Mouse (Mus musculus): ENCODE measurements around the gene Ucp2. TPM values are rescaled to one million over a fixed set of nuclear protein-coding genes. Genes with fewer than 3 reads are reported as not detected.

Ucp2 gene
- polyA plus RNA-seq, 1 experiment from 2014 or later: 47.7 TPM

DNA sequence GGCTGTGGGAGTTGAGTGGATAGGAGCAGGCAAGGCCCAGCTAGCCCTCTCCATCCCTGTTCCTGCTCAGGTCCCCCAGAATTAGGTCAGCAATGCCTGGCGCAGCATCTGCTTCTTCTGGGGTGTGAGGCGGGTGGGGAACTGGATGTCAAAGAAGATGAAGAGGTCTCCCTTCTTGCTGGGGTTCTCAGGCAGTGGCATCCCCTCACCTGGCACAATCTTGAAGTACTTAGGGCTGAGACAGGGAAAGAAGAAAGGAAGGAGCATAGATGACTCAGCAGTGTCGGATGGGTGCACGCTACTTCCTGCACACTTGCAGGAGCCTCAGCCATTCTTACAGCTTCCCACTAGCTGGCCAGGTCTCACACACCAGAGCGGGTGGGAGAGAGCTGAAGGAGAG lies 9.9 kb downstream of the Ucp2 start:
- ChIA-PET CTCF (no interaction called here), POLR2A (no interaction called here)
- TF ChIP-seq CTCF (IDR thresholded peaks at IDR 0.05): no peak
- DNase-seq (ENCODE audit: low read depth, low spot score): no peak
- no peaks in the 10 kb centered on the region for H3K27me3 ChIP-seq
- in situ Hi-C loops (cut with MboI; ENCODE audit: low pct_unique_long_range_greater_than_20kb): no loop called here
- no peak for ATAC-seq

DNA sequence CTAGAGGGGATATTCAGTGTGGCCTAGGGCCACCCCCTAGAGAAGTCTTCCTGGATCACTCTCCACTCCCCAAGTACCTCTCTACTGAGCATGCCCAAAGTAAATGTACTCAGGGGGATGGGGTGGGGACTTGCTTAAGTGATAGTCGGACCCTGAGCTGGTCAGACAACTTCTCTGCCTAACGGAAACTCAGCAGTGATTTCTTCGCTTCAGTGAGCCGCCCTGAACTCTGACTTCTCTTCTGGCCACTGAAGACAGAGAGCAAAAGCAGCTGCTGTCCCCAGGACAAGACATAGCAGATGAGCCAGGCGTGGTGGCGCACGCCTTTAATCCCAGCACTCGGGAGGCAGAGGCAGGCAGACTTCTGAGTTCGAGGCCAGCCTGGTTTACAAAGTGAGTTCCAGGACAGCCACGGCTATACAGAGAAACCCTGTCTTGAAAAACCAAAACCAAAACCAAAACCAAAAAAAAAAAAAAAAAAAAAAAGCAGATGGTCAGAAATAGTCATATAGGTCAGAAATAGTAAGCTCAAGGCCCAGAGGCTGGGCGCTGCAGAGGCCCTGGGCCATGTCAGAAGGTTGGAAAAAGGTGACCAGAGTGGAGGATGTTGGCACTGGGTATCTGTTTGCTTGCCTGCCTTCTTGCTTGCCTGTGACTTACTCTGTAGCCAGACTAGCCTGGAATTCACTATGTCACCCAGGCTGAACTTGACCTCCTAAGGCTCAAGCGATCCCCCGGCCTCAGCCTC lies 11.8 kb downstream of the Ucp2 start:
- POLR2A ChIA-PET: no interaction called here
- in situ Hi-C loops (cut with MboI; ENCODE audit: low pct_unique_long_range_greater_than_20kb): no loop called here
- no peak for ATAC-seq
- TF ChIP-seq CTCF (IDR thresholded peaks at IDR 0.05): no peak
- no peak for DNase-seq (ENCODE audit: low read depth, low spot score)
- CTCF ChIA-PET: no interaction called here
- no peaks in the 10 kb centered on the region for H3K27me3 ChIP-seq

DNA sequence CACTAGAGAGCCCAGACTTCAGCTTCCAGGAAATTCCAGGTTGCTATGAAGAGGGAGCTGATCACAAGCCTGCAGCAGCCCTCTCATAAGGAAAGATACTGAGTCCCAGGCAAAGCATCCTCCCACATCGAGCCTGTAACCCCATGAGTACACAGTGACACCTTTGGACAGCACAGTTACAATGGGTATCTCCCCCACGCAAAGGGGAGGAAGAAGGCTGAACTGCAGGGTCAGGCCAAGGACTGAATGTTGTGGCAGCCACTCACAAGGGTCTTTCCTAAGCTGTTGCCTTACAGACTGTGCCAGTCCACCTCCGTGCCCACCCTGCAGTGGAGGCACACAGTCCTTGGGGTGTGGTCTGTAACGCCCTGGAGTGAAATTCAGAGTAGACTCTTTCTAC lies 13.4 kb downstream of the Ucp2 start:
- ATAC-seq: no peak
- in situ Hi-C loops (cut with MboI; ENCODE audit: low pct_unique_long_range_greater_than_20kb): no loop called here

DNA sequence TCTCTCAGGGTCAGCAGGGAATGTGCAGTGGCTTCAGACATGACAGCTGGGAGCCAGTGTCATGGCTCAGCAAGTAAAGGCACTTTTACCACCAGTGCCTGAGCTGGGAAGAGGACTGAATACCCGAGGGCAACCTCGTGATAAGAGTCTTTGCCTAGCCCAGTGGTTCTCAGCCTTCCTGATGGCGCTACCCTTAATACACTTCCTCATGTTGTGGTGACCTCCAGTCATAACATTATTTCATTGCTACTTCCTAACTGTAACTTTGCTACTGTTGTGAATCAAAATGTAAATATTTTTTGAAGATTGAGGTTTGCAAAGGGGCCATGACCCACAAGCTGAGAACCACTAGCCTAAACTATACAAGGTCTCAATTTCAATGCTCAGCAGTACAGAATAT lies 15.5 kb downstream of the Ucp2 start:
- DNase-seq (ENCODE audit: low read depth, low spot score): no peak
- H3K27me3 ChIP-seq: peaks cover 4% of the 10 kb centered on the region
- TF ChIP-seq CTCF (IDR thresholded peaks at IDR 0.05): no peak
- no peak for ATAC-seq
- CTCF ChIA-PET: no interaction called here
- in situ Hi-C loops (cut with MboI; ENCODE audit: low pct_unique_long_range_greater_than_20kb): no loop called here
- POLR2A ChIA-PET: no interaction called here

More for the DNA sequence above, 13.4 kb downstream of the Ucp2 start:
- ChIA-PET CTCF (interaction anchor here (1.0 kb wide), 1 partner anchor 12 kb away, joined by 3 read pairs; no protein-coding TSS in a partner anchor), POLR2A (interaction anchor here (0.7 kb wide), 2 partner anchors 22 to 78 kb away, joined by 3 read pairs; no protein-coding TSS in a partner anchor)
- no peak for TF ChIP-seq CTCF (IDR thresholded peaks at IDR 0.05)
- H3K27me3 ChIP-seq: no peaks in the 10 kb centered on the region
- DNase-seq (ENCODE audit: low read depth, low spot score): no peak

DNA sequence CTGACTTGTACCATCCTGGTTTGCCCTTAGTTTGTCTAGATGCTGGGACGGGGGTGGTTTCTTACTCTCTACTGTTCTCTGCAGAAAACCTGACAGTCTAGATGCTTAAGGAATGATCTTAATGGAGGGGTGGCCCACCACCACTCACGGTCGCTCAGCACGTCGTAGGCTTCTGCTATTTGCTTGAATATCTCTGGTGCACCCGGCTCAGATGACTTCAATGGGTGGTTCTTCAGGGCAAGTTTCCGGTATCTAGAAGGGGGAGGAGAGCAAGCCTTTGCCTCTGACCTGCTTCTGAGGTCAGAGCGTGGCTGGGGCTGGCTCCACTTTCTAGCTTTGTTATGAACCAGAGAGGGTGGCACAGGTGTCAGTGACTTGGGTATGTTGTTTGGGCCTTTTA lies 18.5 kb downstream of the Ucp2 start:
- in situ Hi-C loops (cut with MboI; ENCODE audit: low pct_unique_long_range_greater_than_20kb): no loop called here
- DNase-seq (ENCODE audit: low read depth, low spot score) (no peak), ATAC-seq (no peak)
- CTCF ChIA-PET: interaction anchor here (1.0 kb wide), 1 partner anchor 152 kb away, joined by 3 read pairs; no protein-coding TSS in a partner anchor
- peaks cover 4% of the 10 kb centered on the region for H3K27me3 ChIP-seq
- POLR2A ChIA-PET: no interaction called here
- TF ChIP-seq CTCF (IDR thresholded peaks at IDR 0.05): no peak

DNA sequence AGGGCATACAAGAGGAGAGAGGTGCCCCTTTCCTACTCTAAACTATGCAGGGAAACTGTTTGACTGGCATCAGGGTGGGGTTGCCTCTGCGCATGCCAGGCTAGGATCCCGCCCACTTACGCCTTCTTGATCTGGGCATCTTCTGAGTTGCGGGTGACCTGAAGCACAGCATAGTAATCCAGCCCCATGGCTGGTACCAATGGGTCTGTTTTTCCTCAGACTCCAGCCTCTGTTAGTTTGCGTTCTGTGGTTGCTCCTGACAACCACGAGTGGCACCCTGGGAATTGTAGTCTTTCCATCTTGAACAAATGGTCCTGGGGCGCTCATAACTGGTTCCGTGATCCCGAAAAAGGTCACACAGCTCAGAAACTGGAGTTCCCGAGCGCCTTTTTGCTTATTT lies 21.4 kb downstream of the Ucp2 start, which contains the start of gene Dnajb13:
Gene Dnajb13, minus strand, starts transcription at position 388 of the 400 bp plus-strand sequence.
- ChIA-PET POLR2A (no interaction called here), CTCF (no interaction called here)
- TF ChIP-seq CTCF (IDR thresholded peaks at IDR 0.05): no peak
- DNase-seq (ENCODE audit: low read depth, low spot score): no peak
- H3K27me3 ChIP-seq: peaks cover 7% of the 10 kb centered on the region
- no peak for ATAC-seq
- in situ Hi-C loops (cut with MboI; ENCODE audit: low pct_unique_long_range_greater_than_20kb): no loop called here

DNA sequence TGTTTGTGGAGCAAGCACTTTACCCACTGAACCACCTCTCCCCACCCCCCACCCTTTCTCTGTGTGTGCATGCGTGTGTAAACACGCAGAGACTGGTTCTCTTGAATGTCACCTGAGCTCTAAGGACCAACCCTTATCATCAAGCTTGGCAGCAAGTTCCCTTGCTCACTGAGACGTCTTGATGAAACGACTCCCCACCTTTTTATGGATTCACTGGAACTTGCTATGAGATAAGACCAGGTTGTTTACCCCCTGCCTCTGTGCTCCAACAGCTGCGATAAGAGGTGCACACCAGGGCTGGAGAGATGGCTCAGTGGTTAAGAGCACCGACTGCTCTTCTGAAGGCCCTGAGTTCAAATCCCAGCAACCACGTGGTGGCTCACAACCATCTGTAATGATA lies 27.1 kb downstream of the Ucp2 start:
- ATAC-seq: no peak
- DNase-seq (ENCODE audit: low read depth, low spot score): no peak
- CTCF ChIA-PET: interaction anchor here (0.8 to 1.7 kb wide), 14 partner anchors 10 to 167 kb away, joined by 3 to 16 read pairs (median 4); no protein-coding TSS in a partner anchor
- H3K27me3 ChIP-seq: peaks cover 3% of the 10 kb centered on the region
- POLR2A ChIA-PET: interaction anchor here (0.6 to 1.2 kb wide), 2 partner anchors 22 to 776 kb away, joined by 3 to 4 read pairs; no protein-coding TSS in a partner anchor
- TF ChIP-seq CTCF (IDR thresholded peaks at IDR 0.05): no peak
- in situ Hi-C loops (cut with MboI; ENCODE audit: low pct_unique_long_range_greater_than_20kb): loop anchor here (10.0 kb wide), 2 partner anchors 115 to 345 kb away; partner anchors contain the start of gene Relt

DNA sequence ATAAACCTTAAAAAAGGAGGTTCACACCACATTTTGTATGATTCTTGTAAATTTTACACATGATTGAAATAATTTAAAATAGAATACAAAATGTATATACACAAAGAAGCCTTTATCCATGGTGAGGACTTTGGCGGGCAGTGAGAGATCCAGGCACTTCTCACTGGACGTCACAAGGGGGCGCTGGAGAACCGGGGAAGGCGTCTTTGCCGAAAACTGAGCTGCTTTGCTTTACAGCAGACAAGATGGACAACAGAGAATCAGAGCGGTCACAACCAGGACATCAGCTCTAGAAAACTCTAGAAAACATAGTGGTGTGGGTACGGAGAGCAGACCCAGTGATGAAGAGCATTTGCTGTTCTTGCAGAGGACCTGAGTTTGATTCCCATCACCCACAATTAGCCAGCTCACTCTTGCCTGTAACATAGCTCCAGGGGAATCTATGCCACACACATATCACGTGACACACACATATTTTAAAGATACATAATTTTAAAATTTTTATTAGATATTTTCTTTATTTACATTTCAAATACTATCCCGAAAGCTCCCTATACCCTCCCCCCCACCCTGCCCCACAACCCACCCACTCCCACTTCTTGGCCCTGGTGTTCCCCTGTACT lies 27.6 kb downstream of the Ucp2 start:
- DNase-seq (ENCODE audit: low read depth, low spot score) (no peak), ATAC-seq (no peak)
- H3K27me3 ChIP-seq: peaks cover 3% of the 10 kb centered on the region
- ChIA-PET CTCF (interaction anchor here (0.6 to 1.7 kb wide), 22 partner anchors 10 to 166 kb away, joined by 3 to 16 read pairs (median 4); no protein-coding TSS in a partner anchor), POLR2A (interaction anchor here (0.6 to 1.2 kb wide), 2 partner anchors 22 to 775 kb away, joined by 3 to 4 read pairs; no protein-coding TSS in a partner anchor)
- peak; percentile 96 for TF ChIP-seq CTCF (IDR thresholded peaks at IDR 0.05)
- in situ Hi-C loops (cut with MboI; ENCODE audit: low pct_unique_long_range_greater_than_20kb): loop anchor here (10.0 kb wide), 2 partner anchors 114 to 344 kb away; partner anchors contain the start of gene Relt

GRCm38 (mm10) chr7:100522222-100522621 lies 29.1 kb downstream of the Ucp2 start:
- ChIA-PET CTCF (no interaction called here), POLR2A (interaction anchor here (0.6 kb wide), 1 partner anchor 150 kb away, joined by 5 read pairs; no protein-coding TSS in a partner anchor)
- TF ChIP-seq CTCF (IDR thresholded peaks at IDR 0.05): peak; percentile 18
- no peaks in the 10 kb centered on the region for H3K27me3 ChIP-seq
- no peak for ATAC-seq
- no peak for DNase-seq (ENCODE audit: low read depth, low spot score)
- in situ Hi-C loops (cut with MboI; ENCODE audit: low pct_unique_long_range_greater_than_20kb): loop anchor here (10.0 kb wide), 2 partner anchors 113 to 343 kb away; partner anchors contain the start of gene Relt

DNA sequence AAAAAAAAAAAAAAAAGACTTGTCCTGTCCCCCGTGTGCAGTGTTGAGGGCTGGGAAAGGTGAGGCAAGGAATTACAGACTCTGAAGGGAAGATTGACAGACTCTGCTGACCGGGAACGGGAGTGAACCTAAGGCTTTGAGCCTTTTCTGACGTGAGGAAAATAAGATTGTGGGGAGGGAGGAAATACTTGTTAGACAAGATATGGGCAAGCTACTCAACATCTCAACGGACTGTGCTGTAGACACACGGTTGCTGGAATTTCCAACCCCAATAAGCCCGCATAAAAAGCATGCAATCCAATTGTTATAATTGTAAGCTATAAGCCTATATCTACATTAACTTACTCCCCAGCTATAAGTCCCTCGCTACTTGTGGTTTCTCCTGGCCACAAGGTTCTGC lies 31.5 kb downstream of the Ucp2 start:
- DNase-seq (ENCODE audit: low read depth, low spot score) (no peak), ATAC-seq (no peak)
- in situ Hi-C loops (cut with MboI; ENCODE audit: low pct_unique_long_range_greater_than_20kb): loop anchor here (10.0 kb wide), 2 partner anchors 110 to 340 kb away; partner anchors contain the start of gene Relt
- ChIA-PET POLR2A (no interaction called here), CTCF (no interaction called here)
- no peaks in the 10 kb centered on the region for H3K27me3 ChIP-seq
- TF ChIP-seq CTCF (IDR thresholded peaks at IDR 0.05): no peak

GRCm38 (mm10) chr7:100530766-100531165 lies 37.6 kb downstream of the Ucp2 start:
- no peak for ATAC-seq
- no peaks in the 10 kb centered on the region for H3K27me3 ChIP-seq
- no peak for DNase-seq (ENCODE audit: low read depth, low spot score)
- TF ChIP-seq CTCF (IDR thresholded peaks at IDR 0.05): no peak
- POLR2A ChIA-PET: no interaction called here
- in situ Hi-C loops (cut with MboI; ENCODE audit: low pct_unique_long_range_greater_than_20kb): no loop called here
- CTCF ChIA-PET: interaction anchor here (3.0 kb wide), 1 partner anchor 10 kb away, joined by 10 read pairs; no protein-coding TSS in a partner anchor

All from Patski (cell line).